Mouse (Mus musculus) cerebellum, adult 2 months (tissue): ENCODE results near the gene Cd86. TPM values are rescaled to one million over a fixed set of nuclear protein-coding genes. Genes with fewer than 3 reads are reported as not detected.

Experiments used
- DNase-seq, 2 experiments: peaks; one replicate each; pipeline ENCODE4 v3.0.0; 2021
- H3K27ac ChIP-seq: fragments of 200-500 bp; 2 replicates; pipeline ENCODE4 v1.5.1; 2012; ENCODE audit warnings: low read length, control low read depth, inconsistent platforms; ENCODE audit not compliant: insufficient read depth
- H3K27me3 ChIP-seq: fragments of 200-500 bp; 2 replicates; pipeline ENCODE4 v1.6.1; 2012; ENCODE audit warnings: inconsistent platforms, mild to moderate bottlenecking, low read length, moderate library complexity; ENCODE audit not compliant: control insufficient read depth, insufficient read depth
- H3K4me1 ChIP-seq: fragments of 200-500 bp; 2 replicates; pipeline ENCODE4 v1.6.1; 2011; ENCODE audit warnings: low read length; ENCODE audit not compliant: control insufficient read depth, insufficient read depth
- H3K4me3 ChIP-seq: fragments of 200-500 bp; replicated peaks from 2 replicates; pipeline ENCODE3; 2011; ENCODE audit warnings: mild to moderate bottlenecking, low read depth, low read length, control low read depth; ENCODE audit not compliant: insufficient read depth
- CTCF ChIP-seq: fragments of 200-500 bp; IDR thresholded peaks from 2 replicates; pipeline ENCODE4 v1.5.1; 2011; ENCODE audit warnings: low read depth, mild to moderate bottlenecking, control low read depth, low read length, moderate library complexity, borderline replicate concordance; ENCODE audit not compliant: insufficient read depth
- POLR2A ChIP-seq: fragments of 200-500 bp; IDR thresholded peaks from 2 replicates; pipeline ENCODE4 v1.6.1; 2011; ENCODE audit warnings: low read length, control low read depth, borderline replicate concordance; ENCODE audit not compliant: insufficient read depth
- WGBS: fragments of 180-500 bp; shearing (Covaris S2); methylation state at CpG from one replicate; pipeline ENCODE4 v1.1.7; 2018; 5-methylcytosine and 5-hydroxymethylcytosine counted together
- polyA plus RNA-seq: library from polyadenylated mRNA; depleted of rRNA; stranded (reverse); fragments of >200 nt; gene quantifications from 2 replicates; pipeline ENCODE4 v1.2.3, GENCODE M21; 2012; rRNA removed

Gene Cd86
- polyA plus RNA-seq: 0.62 and 0.78 TPM in 2 replicates

DNA sequence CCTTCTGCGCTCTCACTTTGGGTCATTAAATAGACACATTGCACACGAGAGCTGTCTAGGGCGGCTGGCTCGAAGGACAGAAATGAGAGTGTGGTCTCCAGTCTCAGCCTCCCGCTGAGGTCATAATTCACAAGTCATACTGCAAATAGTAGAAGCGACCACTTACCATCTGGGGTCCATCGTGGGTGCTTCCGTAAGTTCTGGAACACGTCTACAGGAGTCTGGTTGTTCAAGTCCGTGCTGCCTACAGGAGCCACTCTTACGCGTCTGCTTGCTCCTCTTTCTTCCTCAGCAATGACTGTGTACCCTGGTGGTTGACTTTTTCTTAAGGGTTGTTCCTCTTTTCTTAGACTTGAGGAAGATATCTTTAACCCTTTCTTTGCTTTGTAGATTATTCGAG, at the start of gene Cd86:
TSS of gene Cd86 (minus strand) at position 300 of the 400 bp plus-strand sequence.
- no peak within 1 kb of the TSS for H3K27ac ChIP-seq
- no peak within 1 kb of the TSS for H3K4me3 ChIP-seq
- WGBS: 80% methylated on average over 13 of the region's 13 CpGs
- TF ChIP-seq POLR2A: no peak
- TF ChIP-seq CTCF: no peak
- no peak for DNase-seq
- no peaks in the 10 kb centered on the region for H3K27me3 ChIP-seq
- H3K4me1 ChIP-seq: no peaks in the 10 kb centered on the region

DNA sequence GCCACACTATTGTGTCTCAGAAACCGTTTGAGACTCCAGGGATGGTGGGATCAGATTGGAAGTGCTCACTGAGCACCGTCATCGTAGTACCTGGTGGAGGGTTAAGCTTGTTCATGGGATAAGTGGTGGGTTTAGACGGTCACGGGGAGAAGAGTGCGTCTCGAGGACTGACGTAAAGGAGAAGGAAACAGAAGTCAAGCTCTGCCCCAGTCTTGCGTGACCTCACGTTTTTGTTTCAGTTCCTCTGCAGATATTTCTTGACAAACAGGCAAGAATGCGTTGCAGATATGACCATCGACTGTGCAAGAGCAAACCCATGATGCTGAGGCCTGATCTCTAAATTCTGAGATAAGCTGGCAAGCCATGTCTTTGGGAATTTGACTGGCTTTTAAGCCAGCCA, 45.9 kb upstream of the Cd86 start:
- TF ChIP-seq POLR2A: no peak
- TF ChIP-seq CTCF: no peak
- Histone ChIP-seq H3K4me3 (no peak overlapping the region), H3K27me3 (no peaks in the 10 kb centered on the region), H3K27ac (no peak overlapping the region), H3K4me1 (no peaks in the 10 kb centered on the region)
- DNase-seq: no peak
- WGBS: 89% methylated on average over 12 of the region's 12 CpGs

DNA sequence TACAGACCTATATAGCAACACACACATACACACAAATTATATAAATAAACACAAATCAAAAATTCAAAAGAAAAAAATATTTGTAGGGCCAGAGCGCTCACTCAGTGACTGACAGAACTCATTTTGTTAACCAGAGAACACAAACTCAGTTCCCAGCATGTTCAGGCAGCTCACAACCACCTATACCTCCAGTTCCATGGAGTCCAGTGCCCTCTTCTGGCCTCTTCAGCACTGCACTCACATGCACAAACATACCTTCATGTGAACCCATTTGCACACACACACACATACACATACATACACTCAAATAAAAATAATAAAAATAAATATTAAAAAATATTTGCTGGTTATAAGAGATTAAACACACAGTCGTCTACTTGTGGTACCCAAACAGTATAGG, 44.9 kb upstream of the Cd86 start:
- Histone ChIP-seq H3K27ac (no peak overlapping the region), H3K27me3 (no peaks in the 10 kb centered on the region), H3K4me3 (no peak overlapping the region), H3K4me1 (no peaks in the 10 kb centered on the region)
- WGBS: 95% methylated on average over 2 of the region's 2 CpGs
- TF ChIP-seq POLR2A (no peak), CTCF (no peak)
- DNase-seq: no peak

DNA sequence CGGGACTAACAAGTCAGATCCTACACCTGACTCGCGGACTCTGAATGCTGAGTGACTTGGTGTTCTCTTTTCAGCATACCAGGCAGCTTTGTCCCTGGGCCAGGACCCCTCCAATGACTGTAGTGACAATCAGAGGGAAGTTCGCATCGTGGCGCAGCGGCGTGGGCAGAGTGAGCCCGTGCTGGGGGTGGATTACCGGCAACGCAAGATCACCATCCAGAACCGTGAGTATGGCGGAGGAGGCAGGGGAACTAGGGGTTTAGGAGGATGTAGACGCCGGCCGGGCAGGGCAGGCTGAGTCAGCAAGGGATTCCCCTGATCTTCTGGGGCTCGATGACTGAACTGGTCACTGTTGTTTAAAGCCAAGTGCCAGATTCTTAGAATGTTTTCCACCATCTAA, 43.5 kb upstream of the Cd86 start:
- 93% methylated on average over 17 of the region's 17 CpGs for WGBS

DNA sequence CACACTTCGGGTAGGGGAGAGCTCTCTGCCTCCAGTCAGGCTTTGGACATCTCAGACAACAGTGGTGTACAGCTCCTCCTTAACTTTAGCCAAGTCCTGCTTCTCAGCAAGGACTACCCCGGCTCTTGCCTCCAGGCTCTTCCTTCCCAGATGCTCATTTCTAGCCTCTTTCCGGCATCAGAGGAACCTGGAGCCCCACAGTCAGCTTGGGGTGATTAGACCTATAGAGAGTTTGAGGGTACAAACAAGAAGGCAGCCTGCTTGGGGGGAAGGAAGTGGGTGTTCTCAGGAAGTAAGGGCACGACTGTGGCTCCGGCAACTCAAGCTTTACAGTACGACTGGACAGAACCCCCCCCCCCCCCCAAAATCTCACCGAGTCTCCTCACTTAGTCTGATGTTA, 42.9 kb upstream of the Cd86 start:
- Histone ChIP-seq H3K27me3 (no peaks in the 10 kb centered on the region), H3K4me1 (no peaks in the 10 kb centered on the region), H3K4me3 (no peak overlapping the region), H3K27ac (no peak overlapping the region)
- TF ChIP-seq POLR2A (no peak), CTCF (no peak)
- WGBS: 87% methylated on average over 7 of the region's 7 CpGs
- no peak for DNase-seq

More for the DNA sequence above, 43.5 kb upstream of the Cd86 start:
- H3K27me3 ChIP-seq: no peaks in the 10 kb centered on the region
- DNase-seq: no peak
- H3K4me3 ChIP-seq: no peak overlapping the region
- TF ChIP-seq POLR2A (no peak), CTCF (no peak)
- no peaks in the 10 kb centered on the region for H3K4me1 ChIP-seq
- no peak overlapping the region for H3K27ac ChIP-seq

DNA sequence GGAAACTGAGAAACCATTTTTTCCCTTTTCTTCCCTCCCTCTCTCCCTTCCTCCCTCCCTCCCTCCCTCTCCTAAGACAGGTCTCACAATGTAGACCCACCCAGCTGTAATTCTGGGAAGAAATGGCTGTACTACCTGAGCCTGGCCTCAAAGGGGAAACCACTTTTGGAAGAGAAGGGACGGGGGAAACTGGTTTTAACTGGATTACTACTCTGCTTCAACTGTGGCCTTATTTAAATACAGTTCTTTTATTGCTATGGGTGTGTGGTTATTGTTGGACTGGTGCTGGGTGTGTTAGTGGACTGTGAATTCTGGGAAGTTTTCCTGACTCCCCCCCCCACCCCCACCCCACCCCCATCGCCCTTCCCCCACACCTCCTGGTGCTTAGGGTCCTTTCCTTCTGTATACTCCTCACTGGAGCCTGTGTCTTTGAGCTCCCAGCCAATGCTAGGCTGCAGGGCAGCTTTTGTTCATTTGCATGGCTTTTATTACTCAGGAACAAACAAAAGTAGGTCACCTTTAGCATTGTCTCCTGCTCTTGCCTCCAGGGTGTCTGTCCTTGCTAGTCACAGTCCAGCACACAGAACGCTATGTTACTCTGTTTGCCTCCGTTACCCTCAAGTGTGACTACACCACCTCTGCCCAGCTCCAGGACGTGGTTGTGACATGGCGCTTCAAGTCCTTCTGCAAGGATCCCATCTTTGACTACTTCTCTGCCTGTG, 42.0 kb upstream of the Cd86 start:
- H3K4me3 ChIP-seq: no peak overlapping the region
- no peak overlapping the region for H3K27ac ChIP-seq
- DNase-seq: peak in 1 of 2 experiments; percentile 19
- no peaks in the 10 kb centered on the region for H3K27me3 ChIP-seq
- no peaks in the 10 kb centered on the region for H3K4me1 ChIP-seq
- 67% methylated on average over 6 of the region's 6 CpGs for WGBS
- no peak for TF ChIP-seq CTCF
- no peak for TF ChIP-seq POLR2A

DNA sequence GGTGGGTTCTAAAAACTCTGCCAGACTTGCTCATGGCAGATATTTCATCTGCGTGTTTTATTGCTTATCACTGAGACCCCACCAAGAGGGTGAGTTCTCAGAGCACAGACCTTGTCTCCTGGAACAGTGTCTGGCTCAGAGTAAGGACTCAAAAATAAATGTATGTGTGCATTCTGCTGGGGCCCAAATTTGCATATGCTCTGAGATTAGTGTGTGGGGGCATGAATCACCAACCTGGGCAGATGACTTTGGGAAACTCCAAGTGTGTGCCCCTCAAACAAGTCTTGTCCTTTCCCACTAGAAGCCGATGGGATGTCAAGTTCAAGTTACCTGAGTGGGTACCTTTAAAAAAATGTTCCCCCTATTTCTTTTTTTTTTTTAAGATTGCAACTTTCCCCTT, 34.6 kb upstream of the Cd86 start:
- no peak overlapping the region for H3K27ac ChIP-seq
- WGBS: 87% methylated on average over 2 of the region's 2 CpGs
- H3K4me3 ChIP-seq: no peak overlapping the region
- no peaks in the 10 kb centered on the region for H3K27me3 ChIP-seq
- TF ChIP-seq POLR2A (no peak), CTCF (no peak)
- DNase-seq: no peak
- H3K4me1 ChIP-seq: no peaks in the 10 kb centered on the region

DNA sequence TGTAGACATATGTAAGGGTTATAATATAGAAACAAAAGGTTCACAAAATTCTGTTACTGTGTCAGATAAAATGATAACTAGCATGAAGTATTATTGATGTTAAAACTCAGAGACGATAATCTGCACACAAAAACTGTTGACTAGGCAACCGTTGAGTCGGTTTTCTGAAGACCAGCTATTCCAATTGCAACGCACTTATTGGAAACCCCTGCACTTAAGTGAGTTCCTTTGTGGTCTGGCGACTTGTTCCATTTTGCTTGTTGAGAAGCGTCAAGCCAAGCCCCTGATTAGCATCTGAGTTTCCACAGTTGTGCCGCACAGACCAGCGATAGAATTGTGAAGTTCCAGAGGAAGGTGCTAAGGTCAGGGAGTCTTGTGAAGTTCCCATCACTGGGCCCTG, 31.4 kb upstream of the Cd86 start:
- H3K27ac ChIP-seq: no peak overlapping the region
- no peaks in the 10 kb centered on the region for H3K27me3 ChIP-seq
- 79% methylated on average over 8 of the region's 8 CpGs for WGBS
- no peak overlapping the region for H3K4me3 ChIP-seq
- DNase-seq: no peak
- no peaks in the 10 kb centered on the region for H3K4me1 ChIP-seq
- no peak for TF ChIP-seq POLR2A
- no peak for TF ChIP-seq CTCF
